Mouse (Mus musculus): ENCODE measurements around the gene Runx1.
A peak's percentile ranks its signal among the peaks of the same experiment; 100 is the strongest.

Runx1 gene

GRCm38 (mm10) chr16:92606491-92606965 lies 219.4 kb downstream of the Runx1 start:
- DNase-seq: no peak

GRCm38 (mm10) chr16:92605606-92606490 lies 220.1 kb downstream of the Runx1 start:
- DNase-seq: no peak

GRCm38 (mm10) chr16:92602504-92602903 lies 223.4 kb downstream of the Runx1 start:
- DNase-seq: no peak

DNA sequence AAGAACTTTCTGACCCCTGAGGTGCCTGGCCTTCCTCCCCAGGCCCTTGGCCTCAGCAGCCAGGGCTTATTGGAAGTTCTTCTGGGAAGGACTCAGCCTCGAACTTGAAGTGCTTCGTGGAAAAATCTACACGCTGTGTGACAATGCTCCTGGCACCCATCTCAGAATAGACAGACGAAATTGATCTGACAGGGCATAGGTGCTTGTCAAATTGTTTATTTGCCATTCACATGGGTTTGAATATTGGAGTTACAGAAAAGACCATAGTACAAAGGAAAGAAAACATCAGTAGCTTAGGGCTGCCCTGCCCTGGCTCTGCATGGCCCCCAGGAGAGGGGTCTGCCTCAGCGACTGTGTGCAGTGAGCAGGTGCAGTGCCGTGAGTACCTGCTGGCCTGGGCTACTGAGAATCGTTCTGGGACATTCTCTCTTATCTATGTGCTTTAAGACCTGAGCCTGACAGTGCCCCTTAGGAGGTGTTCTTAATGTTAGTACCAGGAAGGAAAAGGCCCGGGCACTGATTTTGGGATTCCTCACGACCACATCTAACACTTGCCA lies 224.6 kb downstream of the Runx1 start:
- no peak for DNase-seq

DNA sequence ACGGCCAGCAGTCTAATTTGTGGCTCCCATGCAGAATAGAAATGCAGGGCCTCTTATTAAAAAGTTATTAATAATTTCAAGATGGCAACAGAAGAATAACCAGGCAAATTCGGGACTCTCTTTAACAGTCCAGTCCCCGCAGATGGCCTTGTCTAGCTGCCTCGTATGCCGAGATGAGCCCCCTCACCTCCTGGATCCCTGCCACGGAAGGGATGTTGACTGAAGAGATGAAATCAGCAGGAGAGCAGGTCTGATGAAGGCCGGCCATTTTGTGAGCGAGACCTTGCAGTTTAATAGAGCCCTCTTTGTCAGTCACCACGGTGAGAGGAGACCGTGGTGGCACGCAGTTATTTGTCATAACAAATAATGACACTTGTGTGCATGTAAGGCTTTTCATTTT lies 226.5 kb downstream of the Runx1 start:
- no peak for DNase-seq

DNA sequence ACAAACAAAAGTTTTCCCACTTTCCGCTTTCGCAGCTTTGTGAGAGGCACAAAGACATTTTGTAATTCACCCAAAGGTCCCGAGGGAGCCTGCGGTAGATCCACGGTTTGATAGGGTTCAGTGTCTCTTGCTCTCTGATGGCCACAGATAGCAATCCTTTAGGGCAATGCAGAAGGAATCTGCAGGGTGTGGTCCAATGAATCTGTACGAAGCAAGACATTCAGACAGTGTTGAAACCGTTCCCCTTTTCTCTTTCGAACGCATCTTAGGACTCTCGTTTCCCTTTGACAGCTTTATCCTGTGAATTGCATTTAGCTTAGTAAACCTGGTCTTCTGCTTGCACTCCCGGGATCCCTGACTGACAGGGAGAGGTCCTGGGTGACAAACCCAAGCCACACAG lies 228.3 kb downstream of the Runx1 start:
- DNase-seq: no peak

- DNase-seq: no peak
Measured at GRCm38 (mm10) chr16:92592207-92592606, 233.7 kb downstream of the Runx1 start.

- DNase-seq: no peak
Measured at GRCm38 (mm10) chr16:92591783-92592182, 234.2 kb downstream of the Runx1 start.

DNA sequence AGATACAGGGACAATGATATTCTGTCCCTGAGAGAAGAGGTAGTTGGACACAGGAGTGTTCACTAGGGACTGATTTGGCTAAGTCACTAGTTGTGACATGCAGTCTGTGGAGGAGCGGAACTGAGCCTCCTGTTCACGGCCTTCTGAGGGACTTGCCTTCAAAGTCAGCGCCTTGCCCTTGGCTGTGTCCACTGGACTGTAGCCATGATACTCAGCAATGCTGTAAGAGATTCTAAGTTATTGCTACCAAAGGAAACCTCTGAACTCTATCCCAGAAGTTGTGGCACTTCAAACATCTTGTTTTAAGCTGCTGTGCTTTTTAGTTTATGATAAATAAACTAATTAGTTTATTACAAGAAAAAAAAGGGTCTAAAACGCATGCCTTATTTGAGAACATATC lies 238.1 kb downstream of the Runx1 start:
- no peak for DNase-seq

GRCm38 (mm10) chr16:92581767-92582166 lies 244.2 kb downstream of the Runx1 start:
- DNase-seq: no peak

DNA sequence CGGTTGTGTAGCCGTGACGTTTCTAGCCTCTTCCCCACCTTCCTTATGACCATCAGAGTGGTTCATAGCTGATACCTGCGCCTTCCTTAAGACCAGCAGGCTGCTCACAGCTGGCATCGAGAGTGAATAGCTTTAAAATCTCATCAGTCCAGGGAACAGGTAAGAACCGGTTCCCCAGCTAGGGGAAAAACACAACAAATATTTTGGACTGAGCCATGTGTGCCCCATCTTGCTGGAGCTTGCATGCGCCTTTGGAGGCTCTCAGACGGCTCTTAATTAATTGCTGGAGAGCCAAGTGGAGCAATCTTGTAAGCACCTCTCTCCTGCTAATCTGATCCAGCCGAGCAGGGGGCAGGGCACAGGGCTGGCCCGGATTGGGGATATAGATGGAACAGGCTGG lies 245.0 kb downstream of the Runx1 start:
- no peak for DNase-seq

- no peak for DNase-seq
Measured at GRCm38 (mm10) chr16:92578915-92579653, 246.9 kb downstream of the Runx1 start.

GRCm38 (mm10) chr16:92577381-92577780 lies 248.6 kb downstream of the Runx1 start:
- no peak for DNase-seq

GRCm38 (mm10) chr16:92575792-92576191 lies 250.2 kb downstream of the Runx1 start:
- DNase-seq: no peak

DNA sequence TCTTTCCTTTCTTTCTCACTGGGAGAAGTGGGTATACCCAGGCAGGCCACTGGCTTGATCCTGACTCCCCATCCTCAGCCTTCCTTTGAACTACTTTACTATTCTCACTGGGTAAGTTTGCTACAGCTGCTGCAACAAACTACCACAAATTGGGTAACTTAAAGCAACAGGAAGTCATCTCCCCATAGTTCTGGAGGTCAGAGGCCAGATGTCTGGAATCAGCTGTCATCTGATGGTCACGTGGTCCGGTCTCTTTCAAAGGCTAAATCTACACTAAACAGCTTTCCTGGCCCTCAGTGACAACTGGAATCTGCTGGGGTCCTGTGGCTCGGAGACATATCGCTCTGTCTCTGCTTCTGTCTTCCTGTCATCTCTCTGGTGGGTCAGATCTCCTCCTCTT lies 252.8 kb downstream of the Runx1 start:
- no peak for DNase-seq

- DNase-seq: no peak
Measured at GRCm38 (mm10) chr16:92571246-92571645, 254.7 kb downstream of the Runx1 start.

- no peak for DNase-seq
Measured at GRCm38 (mm10) chr16:92566146-92566545, 259.8 kb downstream of the Runx1 start.

DNA sequence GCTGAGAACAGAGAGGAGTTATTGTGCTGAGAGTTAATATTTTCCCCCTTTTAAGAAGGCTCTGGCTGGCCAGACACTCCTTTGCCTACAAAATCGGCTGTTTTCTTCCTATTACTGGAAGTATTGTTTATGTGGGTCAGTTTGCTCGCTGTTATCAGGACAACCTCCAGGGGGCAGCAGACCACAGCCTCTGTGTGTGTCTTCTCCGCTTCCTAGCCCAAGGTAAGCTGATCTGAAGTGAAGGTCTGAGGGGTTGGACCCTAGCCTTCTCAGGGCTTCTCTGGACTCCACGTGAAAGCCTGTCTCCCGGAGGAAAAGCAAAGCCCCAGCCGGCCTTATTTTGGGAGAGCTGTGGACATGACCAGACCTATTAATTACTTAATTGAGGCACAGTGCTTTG lies 260.2 kb downstream of the Runx1 start:
- peak; percentile 81 for DNase-seq

- peak; percentile 5 for DNase-seq
Measured at GRCm38 (mm10) chr16:92565291-92565690, 260.7 kb downstream of the Runx1 start.

GRCm38 (mm10) chr16:92555051-92555450 lies 270.9 kb downstream of the Runx1 start:
- no peak for DNase-seq

- DNase-seq: no peak
Measured at GRCm38 (mm10) chr16:92552858-92553257, 273.1 kb downstream of the Runx1 start.

DNA sequence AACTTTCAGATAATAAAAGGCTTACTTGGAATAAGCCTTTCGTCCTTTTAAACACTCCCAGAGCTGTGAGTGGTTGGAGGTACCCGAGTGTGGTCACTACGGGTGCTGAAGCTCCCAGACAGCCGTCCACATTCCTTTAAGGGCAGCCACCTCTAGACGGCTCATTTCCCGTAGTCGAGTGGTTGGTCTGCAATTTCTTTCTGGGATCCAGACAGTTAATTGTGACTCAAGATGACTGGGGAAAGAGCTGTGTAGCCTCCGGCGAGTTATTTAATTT lies 273.9 kb downstream of the Runx1 start:
- no peak for DNase-seq
